Mouse (Mus musculus): ENCODE data around the gene 1700021F07Rik.

1700021F07Rik gene

DNA sequence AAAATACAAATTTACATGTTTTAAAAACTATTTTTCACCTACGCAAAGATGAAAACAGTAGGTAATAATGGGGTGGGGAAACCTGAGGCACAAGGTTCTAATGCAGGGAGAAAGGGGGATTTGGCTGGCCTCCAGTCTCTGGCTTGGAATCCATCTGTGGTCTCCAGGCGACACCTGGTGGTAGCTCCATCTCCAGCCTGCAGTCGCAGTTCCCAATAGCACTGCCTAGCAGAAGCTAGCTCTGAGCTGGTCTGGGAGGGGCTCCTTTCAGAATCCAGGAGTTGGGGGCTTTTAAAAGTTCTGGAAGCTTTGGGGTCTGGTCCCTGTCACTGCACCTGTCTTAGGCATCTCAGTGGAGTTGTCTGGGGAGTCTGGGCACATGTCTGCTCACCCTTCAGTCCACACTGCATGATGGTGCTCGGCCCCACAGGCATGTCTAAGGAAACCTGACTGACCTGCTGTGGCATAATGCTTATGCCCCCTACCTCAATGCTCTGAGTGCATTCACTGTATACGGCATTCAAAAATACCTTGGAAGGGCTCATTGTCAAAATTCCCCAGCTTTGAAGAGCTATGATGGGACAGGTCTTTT is 39.6 kb downstream of the 1700021F07Rik start:
- peak; percentile 78 to 87 for DNase-seq (ENCODE audit: low spot score in 2 of 2)

- DNase-seq (ENCODE audit: low spot score in 2 of 2): peak in 1 of 2 experiments; percentile 37
These were observed 41.0 kb downstream of the 1700021F07Rik start for GRCm38 (mm10) chr2:173563336-173563735.

DNA sequence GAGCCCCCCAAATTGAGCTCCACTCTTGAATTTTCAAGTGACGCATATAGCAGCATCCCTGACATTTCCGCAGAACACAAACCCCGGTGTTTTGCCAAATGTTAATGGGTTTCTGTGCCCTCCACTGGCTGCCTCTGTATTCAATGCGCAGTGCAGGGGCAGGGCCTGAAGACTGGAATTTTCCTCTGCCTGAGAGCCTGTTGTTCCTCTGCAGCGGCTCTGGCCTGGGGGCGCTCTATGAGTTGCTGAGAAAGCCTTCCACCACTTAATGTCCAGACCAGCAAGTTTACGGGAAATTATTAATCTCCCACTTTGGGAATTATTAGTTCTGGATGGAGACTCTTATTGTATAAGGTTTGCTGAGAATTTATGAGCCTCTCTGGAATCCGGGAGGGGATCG is 41.8 kb downstream of the 1700021F07Rik start:
- no peak for DNase-seq (ENCODE audit: low spot score in 2 of 2)

Measured in cerebellum, postnatal 4 days (tissue).